Mouse (Mus musculus) erythroblast, embryonic 14.5 days (primary cell): Measurements from ENCODE around the gene Mrpl21.

Experiments
- GATA1 ChIP-seq: IDR thresholded peaks from 2 replicates; pipeline ENCODE4 v1.6.1; 2012; ENCODE audit warnings: low read length, inconsistent platforms, mixed read lengths
- TAL1 ChIP-seq: IDR thresholded peaks from 3 replicates; pipeline ENCODE4 v1.6.1; 2012; ENCODE audit warnings: low read length, inconsistent platforms, mixed read lengths

GRCm38 (mm10) chr19:3341021-3341420 lies 58.3 kb downstream of the Mrpl21 start:
- no peak for TF ChIP-seq TAL1
- TF ChIP-seq GATA1, result no peak
